Mouse (Mus musculus): ENCODE data around the gene Adarb2.

GRCm38 (mm10) chr13:8680470-8681129, 477.9 kb downstream of the Adarb2 start:
- no peak for TF ChIP-seq CTCF (IDR thresholded peaks at IDR 0.05; ENCODE audit: borderline replicate concordance, insufficient read depth, low read length)
- TF ChIP-seq POLR2A (IDR thresholded peaks at IDR 0.05; ENCODE audit: low read depth, low read length) = no peak

Data from embryonic fibroblast, embryonic 13.5 days (primary cell).